Mouse (Mus musculus) ES-E14 (cell line): ENCODE measurements at regions not wholly inside any gene's neighbourhood (a gene's known extent, or its start where the extent isn't known, plus 50 kb on each side); places are given as distances from the start of the nearest gene placed in this dataset.

Experiments used
- HCFC1 ChIP-seq: IDR thresholded peaks from 2 replicates; pipeline ENCODE4 v1.6.1; 2012; ENCODE audit warnings: low read length, inconsistent platforms, borderline replicate concordance; ENCODE audit not compliant: insufficient read depth
- MAFK ChIP-seq: IDR thresholded peaks from 2 replicates; pipeline ENCODE4 v1.6.1; 2014; ENCODE audit warnings: mild to moderate bottlenecking, low read depth, low read length, inconsistent platforms; ENCODE audit not compliant: insufficient read depth
- ZC3H11A ChIP-seq: IDR thresholded peaks from 2 replicates; pipeline ENCODE4 v1.6.1; 2012; ENCODE audit warnings: low read depth, mild to moderate bottlenecking, inconsistent platforms, low read length, borderline replicate concordance

- no peak for TF ChIP-seq MAFK
- TF ChIP-seq HCFC1: no peak
- TF ChIP-seq ZC3H11A: no peak
Observed at GRCm38 (mm10) chr9:79301580-79301979, 417.1 kb downstream of the Col12a1 start.
